Mouse (Mus musculus) E14TG2a.4 (cell line): ENCODE results near the gene Ramp1.

ENCODE experiments used
- CTCF ChIP-seq: conservative IDR thresholded peaks from 2 replicates; pipeline ENCODE4 v1.5.1; 2014; ENCODE audit warnings: low read length
- NANOG ChIP-seq: IDR thresholded peaks from 2 replicates; pipeline ENCODE4 v1.6.1; 2014; ENCODE audit warnings: borderline replicate concordance, low read length, mixed read lengths

- TF ChIP-seq CTCF (no peak), NANOG (no peak)
Observed at GRCm38 (mm10) chr1:91220322-91220672, 40.7 kb downstream of the Ramp1 start.
